Mouse (Mus musculus) midbrain, embryonic 16.5 days (tissue): ENCODE measurements around the gene Ndufb2. TPM values are rescaled to one million over a fixed set of nuclear protein-coding genes. Genes with fewer than 3 reads are reported as not detected.

Source experiments
- ATAC-seq: fragments of 200-750 bp; cut with Nextera tagmentation; 2 replicates; pipeline ENCODE4 v1.8.0; 2017; ENCODE audit warnings: moderate TSS enrichment
- H3K27ac ChIP-seq: fragments of 300-500 bp; sonication (generic); 2 replicates; pipeline ENCODE4 v1.5.1; 2014; ENCODE audit warnings: mild to moderate bottlenecking, low read length, mixed read lengths
- H3K27me3 ChIP-seq: fragments of 300-500 bp; sonication (generic); 2 replicates; pipeline ENCODE4 v1.6.1; 2014; ENCODE audit warnings: low read depth, low read length, mixed read lengths; ENCODE audit not compliant: control insufficient read depth, insufficient read depth
- H3K36me3 ChIP-seq: fragments of 300-500 bp; sonication (generic); 2 replicates; pipeline ENCODE4 v1.6.1; 2014; ENCODE audit warnings: mild to moderate bottlenecking, low read length, moderate library complexity, mixed read lengths; ENCODE audit not compliant: control insufficient read depth, insufficient read depth
- H3K4me1 ChIP-seq: fragments of 300-500 bp; sonication (generic); 2 replicates; pipeline ENCODE4 v1.6.1; 2014; ENCODE audit warnings: mild to moderate bottlenecking, low read length, mixed read lengths; ENCODE audit not compliant: control insufficient read depth, insufficient read depth
- H3K4me2 ChIP-seq: fragments of 300-500 bp; sonication (generic); 2 replicates; pipeline ENCODE4 v1.6.1; 2014; ENCODE audit warnings: mild to moderate bottlenecking, low read length, mixed read lengths
- H3K4me3 ChIP-seq: fragments of 300-500 bp; sonication (generic); 2 replicates; pipeline ENCODE4 v1.5.1; 2014; ENCODE audit warnings: low read depth, mild to moderate bottlenecking, low read length, moderate library complexity, mixed read lengths
- H3K9ac ChIP-seq: fragments of 300-500 bp; sonication (generic); 2 replicates; pipeline ENCODE4 v1.6.1; 2014; ENCODE audit warnings: low read depth, low read length, mixed read lengths
- H3K9me3 ChIP-seq: fragments of 300-500 bp; sonication (generic); replicated peaks from 2 replicates; pipeline ENCODE4 v1.6.1; 2014; ENCODE audit warnings: mild to moderate bottlenecking, low read length, mixed read lengths; ENCODE audit not compliant: control insufficient read depth, poor library complexity, severe bottlenecking
- WGBS: fragments of 180-500 bp; shearing (Covaris S2); extraction: QIAGEN DNeasy Blood & Tissue Kit; methylation state at CpG from one replicate; pipeline ENCODE4 v1.1.7; 2014; 5-methylcytosine and 5-hydroxymethylcytosine counted together
- polyA plus RNA-seq: library from polyadenylated mRNA; unstranded; fragments of >200 nt; fragmentation: Nextera tagmentation; extraction: Ambion mirVana; gene quantifications from 2 replicates; pipeline ENCODE4 v1.2.1, GENCODE M21; 2015

Gene Ndufb2
- polyA plus RNA-seq, 1 experiment from 2014 or later = 451 TPM

- Histone ChIP-seq H3K27me3 (no peaks in the 10 kb centered on the region), H3K9me3 (no peaks in the 10 kb centered on the region), H3K4me2 (no peak overlapping the region), H3K9ac (no peak overlapping the region), H3K4me3 (no peak overlapping the region), H3K4me1 (no peaks in the 10 kb centered on the region), H3K27ac (no peak overlapping the region), H3K36me3 (peaks cover 19% of the 10 kb centered on the region)
- ATAC-seq = no peak
- WGBS = 84% methylated on average over 5 of the region's 5 CpGs
These were observed 12.2 kb downstream of the Ndufb2 start for GRCm38 (mm10) chr6:39604565-39604964.

GRCm38 (mm10) chr6:39606056-39606455 lies 13.7 kb downstream of the Ndufb2 start:
- Histone ChIP-seq H3K9me3 (no peaks in the 10 kb centered on the region), H3K36me3 (peaks cover 10% of the 10 kb centered on the region), H3K27me3 (no peaks in the 10 kb centered on the region), H3K4me1 (no peaks in the 10 kb centered on the region), H3K27ac (no peak overlapping the region), H3K9ac (no peak overlapping the region), H3K4me2 (no peak overlapping the region), H3K4me3 (no peak overlapping the region)
- no peak for ATAC-seq
- 91% methylated on average over 6 of the region's 6 CpGs for WGBS

- Histone ChIP-seq H3K36me3 (peaks cover 9% of the 10 kb centered on the region), H3K9me3 (no peaks in the 10 kb centered on the region), H3K4me1 (no peaks in the 10 kb centered on the region), H3K27ac (no peak overlapping the region), H3K27me3 (no peaks in the 10 kb centered on the region), H3K4me2 (no peak overlapping the region), H3K4me3 (no peak overlapping the region), H3K9ac (no peak overlapping the region)
- ATAC-seq = no peak
- 71% methylated on average over 3 of the region's 3 CpGs for WGBS
These were observed 14.5 kb downstream of the Ndufb2 start for GRCm38 (mm10) chr6:39606862-39607261.

- peaks cover 6% of the 10 kb centered on the region; the same call in 1 of the 2 replicates for H3K36me3 ChIP-seq
- no peak for ATAC-seq
- H3K4me2 ChIP-seq = no peak overlapping the region
- H3K27me3 ChIP-seq = no peaks in the 10 kb centered on the region
- no peaks in the 10 kb centered on the region for H3K9me3 ChIP-seq
- no peak overlapping the region for H3K27ac ChIP-seq
- no peaks in the 10 kb centered on the region for H3K4me1 ChIP-seq
- no peak overlapping the region for H3K9ac ChIP-seq
- no peak overlapping the region for H3K4me3 ChIP-seq
- 67% methylated on average over 5 of the region's 5 CpGs for WGBS
These were observed 15.0 kb downstream of the Ndufb2 start for GRCm38 (mm10) chr6:39607365-39607764.

- H3K4me2 ChIP-seq = no peak overlapping the region
- peaks cover 8% of the 10 kb centered on the region for H3K36me3 ChIP-seq
- H3K9ac ChIP-seq = no peak overlapping the region
- no peaks in the 10 kb centered on the region for H3K4me1 ChIP-seq
- no peaks in the 10 kb centered on the region for H3K9me3 ChIP-seq
- no peak overlapping the region for H3K27ac ChIP-seq
- no peaks in the 10 kb centered on the region for H3K27me3 ChIP-seq
- no peak overlapping the region for H3K4me3 ChIP-seq
- no peak for ATAC-seq
- 67% methylated on average over 2 of the region's 2 CpGs for WGBS
These were observed 17.8 kb downstream of the Ndufb2 start for GRCm38 (mm10) chr6:39610207-39610606.

- H3K4me1 ChIP-seq = no peaks in the 10 kb centered on the region
These were observed 18.9 kb downstream of the Ndufb2 start for GRCm38 (mm10) chr6:39611296-39611695.

More at GRCm38 (mm10) chr6:39611296-39611695, 18.9 kb downstream of the Ndufb2 start:
- ATAC-seq = no peak
- Histone ChIP-seq H3K9me3 (no peaks in the 10 kb centered on the region), H3K4me3 (no peak overlapping the region), H3K36me3 (peaks cover 12% of the 10 kb centered on the region), H3K27ac (no peak overlapping the region), H3K9ac (no peak overlapping the region), H3K27me3 (no peaks in the 10 kb centered on the region), H3K4me2 (no peak overlapping the region)
- WGBS = 87% methylated on average over 2 of the region's 2 CpGs

Other genes with a start within 250 kb of the Ndufb2 start
- 64.9 and 67.9 TPM in 2 replicates for gene Slc37a3, start 214.9 kb upstream of the Ndufb2 start, polyA plus RNA-seq
- gene Rab19, start 211.4 kb upstream of the Ndufb2 start, polyA plus RNA-seq = 0.35 TPM in 1 of 2 replicates, not detected in the other
- 258 and 268 TPM in 2 replicates for gene Mkrn1, start 172.1 kb upstream of the Ndufb2 start, polyA plus RNA-seq
- gene Dennd2a, start 34.7 kb upstream of the Ndufb2 start, polyA plus RNA-seq = 15.6 and 17.0 TPM in 2 replicates
- gene Adck2, start 18.7 kb upstream of the Ndufb2 start, polyA plus RNA-seq = 47.2 and 50.3 TPM in 2 replicates
- gene Gm42420, start 6.8 kb upstream of the Ndufb2 start, polyA plus RNA-seq = 0.70 and 2.1 TPM in 2 replicates
- gene Braf, start 132.9 kb downstream of the Ndufb2 start, polyA plus RNA-seq = 25.2 and 26.7 TPM in 2 replicates
- 156 and 164 TPM in 2 replicates for gene Mrps33, start 218.4 kb downstream of the Ndufb2 start, polyA plus RNA-seq